10 mouse cellular contexts compared by ENCODE assay signal in the genomic region with DNA sequence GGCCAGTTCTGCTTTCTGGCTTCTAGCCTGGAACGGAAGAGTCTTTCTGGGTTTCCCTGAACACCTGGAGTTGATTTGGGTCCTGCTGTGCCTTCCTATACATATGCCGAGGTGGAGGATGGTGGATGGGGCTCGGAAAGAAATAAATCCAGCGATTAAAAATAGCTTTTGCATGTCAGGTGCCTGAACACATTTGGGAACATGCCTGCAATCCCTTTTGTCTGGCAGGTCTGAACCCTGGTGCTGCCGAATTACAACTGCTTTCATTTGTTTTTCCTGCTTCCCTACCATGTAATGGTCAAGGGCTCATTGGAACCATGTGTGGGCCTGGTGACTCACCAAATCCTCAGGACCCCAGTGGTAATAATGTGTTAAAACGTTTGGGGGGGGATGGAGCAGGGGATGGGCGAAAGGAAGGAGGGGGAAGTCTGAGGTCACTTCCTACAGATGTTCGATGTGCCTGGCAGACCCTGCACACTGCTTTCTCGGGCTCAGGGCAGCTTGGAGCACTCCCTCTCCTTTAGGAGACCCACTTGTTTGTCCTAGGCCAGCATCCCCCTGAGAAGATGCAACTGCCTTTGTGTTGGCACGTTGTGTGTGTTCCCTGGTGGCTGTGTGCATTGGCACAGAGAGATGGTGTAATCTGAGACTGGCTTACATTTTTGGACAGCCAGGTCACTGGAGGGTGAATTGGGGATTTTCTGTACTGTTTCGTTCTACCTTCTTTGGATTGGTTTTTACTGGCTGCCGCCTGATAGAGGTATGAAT.
DNase-seq lines count a peak whose midpoint lies in the region; ATAC-seq and TF ChIP-seq lines count a peak whose summit lies in the region.
"Had no signal": no experiment of that assay in that cellular context is flagged by ENCODE, and none has a peak within 500 bp of the region (broad histone marks: within the 10 kb centered on the region; RNA-seq: fewer than 3 reads in every experiment).

No protein-coding gene starts in this region.

- no peak overlapping the region for H3K9ac ChIP-seq in limb, embryonic 11.5 days (ENCODE audit: low read length)
- no peak overlapping the region for H3K9ac ChIP-seq in midbrain, embryonic 11.5 days (ENCODE audit: low read length)
- H3K9ac ChIP-seq: stomach, embryonic 15.5 days had no signal

- no peak for TF ChIP-seq CTCF in layer of hippocampus, adult 2 months (conservative IDR thresholded peaks at IDR 0.05)

- H3K4me3 ChIP-seq in layer of hippocampus, adult 2 months = no peak overlapping the region
- no peak overlapping the region for H3K4me3 ChIP-seq in limb, embryonic 11.5 days (ENCODE audit: low read depth, low read length)
- H3K4me3 ChIP-seq in midbrain, embryonic 11.5 days (ENCODE audit: low read depth, low read length) = no peak overlapping the region
- H3K4me3 ChIP-seq: stomach, embryonic 15.5 days had no signal

- 5% methylated on average over 12 of the region's 12 CpGs for WGBS in limb, embryonic 11.5 days
- whole genome bisulfite sequencing in midbrain, embryonic 11.5 days = 55% methylated on average over 12 of the region's 12 CpGs

- peaks cover 48% of the 10 kb centered on the region for H3K4me1 ChIP-seq in limb, embryonic 11.5 days (ENCODE audit: control insufficient read depth, insufficient read depth, low read length)
- H3K4me1 ChIP-seq in midbrain, embryonic 11.5 days (ENCODE audit: control insufficient read depth, insufficient read depth, low read length) = peaks cover 7% of the 10 kb centered on the region

- peak overlapping the region; percentile 61; the same call in 1 of the 2 replicates for H3K27ac ChIP-seq in layer of hippocampus, adult 2 months
- peak overlapping the region; percentile 75 for H3K27ac ChIP-seq in limb, embryonic 11.5 days (replicated peaks; ENCODE audit: low read depth, low read length)
- no peak overlapping the region for H3K27ac ChIP-seq in midbrain, embryonic 11.5 days (ENCODE audit: low read depth, low read length)
- H3K27ac ChIP-seq: stomach, embryonic 15.5 days had no signal

- H3K4me2 ChIP-seq in limb, embryonic 11.5 days (ENCODE audit: low read depth, severe bottlenecking) = peak overlapping the region; percentile 13
- no peak overlapping the region for H3K4me2 ChIP-seq in midbrain, embryonic 11.5 days
- H3K4me2 ChIP-seq: stomach, embryonic 15.5 days had no signal

- no peaks in the 10 kb centered on the region for H3K9me3 ChIP-seq in limb, embryonic 11.5 days (ENCODE audit: control insufficient read depth, low read length)
- no peaks in the 10 kb centered on the region for H3K9me3 ChIP-seq in midbrain, embryonic 11.5 days (ENCODE audit: control insufficient read depth, low read length)
- H3K9me3 ChIP-seq: stomach, embryonic 15.5 days had no signal

- no peaks in the 10 kb centered on the region for H3K27me3 ChIP-seq in limb, embryonic 11.5 days (ENCODE audit: control insufficient read depth, insufficient read depth, low read length)
- no peaks in the 10 kb centered on the region for H3K27me3 ChIP-seq in midbrain, embryonic 11.5 days (ENCODE audit: control insufficient read depth, insufficient read depth, low read length)
- H3K27me3 ChIP-seq: stomach, embryonic 15.5 days had no signal

- DNase-seq in layer of hippocampus, adult 2 months (ENCODE audit: low spot score in 2 of 2) = no peak
- no peak for DNase-seq in layer of hippocampus, adult 18-20 months (ENCODE audit: low spot score in 2 of 2)
- peak; percentile 89 for DNase-seq in NIH3T3 (ENCODE audit: low read depth)
- peak; percentile 61 for DNase-seq in embryo, embryonic 11.5 days (ENCODE audit: low read depth, low spot score)
- peak; percentile 86 for DNase-seq in limb, embryonic 11.5 days (ENCODE audit: low spot score)
- DNase-seq in spleen, postnatal 36 days (ENCODE audit: low spot score in 2 of 2) = no peak
- DNase-seq in midbrain, embryonic 11.5 days (ENCODE audit: low spot score, missing footprints) = no peak
- DNase-seq in T-cell, adult 2 months (ENCODE audit: low spot score) = no peak
- DNase-seq: cerebellum, adult 2 months had no signal

- ATAC-seq in limb, embryonic 11.5 days (ENCODE audit: insufficient number of reproducible peaks, low FRiP score, low TSS enrichment, low read depth) = peak; percentile 90
- no peak for ATAC-seq in midbrain, embryonic 11.5 days (ENCODE audit: low FRiP score)

- H3K36me3 ChIP-seq in limb, embryonic 11.5 days (ENCODE audit: control insufficient read depth, insufficient read depth, low read length) = no peaks in the 10 kb centered on the region
- H3K36me3 ChIP-seq in midbrain, embryonic 11.5 days (ENCODE audit: control insufficient read depth, insufficient read depth, low read length) = no peaks in the 10 kb centered on the region
- H3K36me3 ChIP-seq: stomach, embryonic 15.5 days had no signal

Comparison
In these comparisons a context has a peak if more than half of its experiments do, and no peak if none do; other contexts are left out.
1. DNase-seq: peak in NIH3T3 (single experiment), embryo, embryonic 11.5 days (single experiment) and limb, embryonic 11.5 days (single experiment); none in layer of hippocampus, adult 2 months (0 of 2), layer of hippocampus, adult 18-20 months (0 of 2), spleen, postnatal 36 days (0 of 2), midbrain, embryonic 11.5 days (single experiment) and T-cell, adult 2 months (single experiment).